Mouse (Mus musculus) limb, embryonic 14.5 days (tissue): ENCODE data around the gene Car7. TPM values are rescaled to one million over a fixed set of nuclear protein-coding genes. Genes with fewer than 3 reads are reported as not detected.

Source experiments
- ATAC-seq: fragments of 200-750 bp; cut with Nextera tagmentation; 2 replicates; pipeline ENCODE4 v1.8.0; 2017; ENCODE audit warnings: low read depth, moderate number of reproducible peaks, moderate TSS enrichment; ENCODE audit not compliant: low FRiP score
- DNase-seq: peaks from one replicate; pipeline ENCODE4 v3.0.0-alpha.2; 2015; ENCODE audit warnings: low spot score
- H3K27ac ChIP-seq: fragments of 300-500 bp; sonication (generic); replicated peaks from 2 replicates; pipeline ENCODE4 v1.5.1; 2014; ENCODE audit warnings: low read depth, mild to moderate bottlenecking, low read length, moderate library complexity, mixed read lengths
- H3K27me3 ChIP-seq: fragments of 300-500 bp; sonication (generic); 2 replicates; pipeline ENCODE4 v1.6.1; 2014; ENCODE audit warnings: low read length, mixed read lengths; ENCODE audit not compliant: control insufficient read depth, insufficient read depth
- H3K36me3 ChIP-seq: fragments of 300-500 bp; sonication (generic); 2 replicates; pipeline ENCODE4 v1.6.1; 2014; ENCODE audit warnings: mild to moderate bottlenecking, low read length, moderate library complexity, mixed read lengths; ENCODE audit not compliant: control insufficient read depth, insufficient read depth
- H3K4me1 ChIP-seq: fragments of 300-500 bp; sonication (generic); 2 replicates; pipeline ENCODE4 v1.6.1; 2014; ENCODE audit warnings: antibody characterized with exemption, low read length, mixed read lengths; ENCODE audit not compliant: control insufficient read depth, insufficient read depth
- H3K4me2 ChIP-seq: fragments of 300-500 bp; sonication (generic); replicated peaks from 2 replicates; pipeline ENCODE4 v1.6.1; 2014; ENCODE audit warnings: low read depth, mild to moderate bottlenecking, low read length, moderate library complexity; ENCODE audit not compliant: severe bottlenecking
- H3K4me3 ChIP-seq: fragments of 300-500 bp; sonication (generic); replicated peaks from 2 replicates; pipeline ENCODE4 v1.5.1; 2014; ENCODE audit warnings: low read length
- H3K9ac ChIP-seq: fragments of 300-500 bp; sonication (generic); 2 replicates; pipeline ENCODE4 v1.6.1; 2014; ENCODE audit warnings: mild to moderate bottlenecking, low read depth, low read length, moderate library complexity; ENCODE audit not compliant: severe bottlenecking
- H3K9me3 ChIP-seq: fragments of 300-500 bp; sonication (generic); 2 replicates; pipeline ENCODE4 v1.6.1; 2016; ENCODE audit warnings: low read length; ENCODE audit not compliant: control insufficient read depth
- POLR2A ChIP-seq: fragments of 200-500 bp; IDR thresholded peaks from 2 replicates; pipeline ENCODE4 v1.8.0; 2012; ENCODE audit warnings: inconsistent platforms, mild to moderate bottlenecking, moderate library complexity, borderline replicate concordance; ENCODE audit not compliant: insufficient read depth, insufficient read length; ENCODE audit errors: extremely low read depth
- WGBS: fragments of 180-500 bp; shearing (Covaris S2); extraction: QIAGEN DNeasy Blood & Tissue Kit; methylation state at CpG from one replicate; pipeline ENCODE4 v1.1.7; 2014; 5-methylcytosine and 5-hydroxymethylcytosine counted together
- polyA plus RNA-seq, 2 experiments: library from polyadenylated mRNA; depleted of rRNA in 1 of 2; stranded (reverse) in 1 of 2; unstranded in 1 of 2; fragments of >200 nt; fragmentation: Nextera tagmentation in 1 of 2; extraction: Ambion mirVana in 1 of 2; gene quantifications; 2 replicates each; pipeline versions ENCODE4 v1.2.1 to v1.2.3; 2012 to 2014

Gene Car7
- polyA plus RNA-seq, 2 experiments = 0.53 to 0.66 TPM

DNA sequence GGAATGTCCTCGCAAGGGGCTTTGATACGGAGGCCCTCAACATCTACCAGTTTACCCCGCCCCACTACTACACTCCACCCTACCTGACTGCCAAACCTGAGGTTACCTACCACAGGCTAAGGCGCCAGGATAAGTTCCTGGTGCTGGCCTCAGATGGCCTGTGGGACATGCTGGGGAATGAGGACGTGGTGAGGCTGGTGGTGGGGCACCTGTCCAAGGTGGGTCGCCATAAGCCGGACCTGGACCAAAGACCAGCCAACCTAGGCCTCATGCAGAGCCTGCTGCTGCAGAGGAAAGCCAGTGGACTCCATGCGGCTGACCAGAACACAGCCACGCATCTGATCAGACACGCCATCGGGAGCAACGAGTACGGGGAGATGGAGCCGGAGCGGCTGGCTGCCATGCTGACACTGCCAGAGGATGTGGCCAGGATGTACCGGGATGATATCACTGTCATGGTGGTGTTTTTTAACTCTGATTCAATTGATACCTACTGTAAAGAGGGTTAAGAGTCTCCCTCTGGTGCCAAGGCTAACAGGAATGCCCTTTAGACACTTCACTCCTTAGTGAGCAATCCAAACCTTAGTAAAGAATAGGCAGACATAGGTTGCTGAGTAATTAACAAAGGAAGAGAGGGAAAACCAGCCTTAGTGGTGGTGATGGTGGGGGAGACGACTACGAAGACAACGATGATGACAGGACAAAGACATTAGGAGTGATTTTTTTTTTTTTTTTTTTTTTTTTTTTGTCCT is 60.3 kb downstream of the Car7 start:
- no peak for TF ChIP-seq POLR2A
- Histone ChIP-seq H3K9ac (no peak overlapping the region), H3K27me3 (no peaks in the 10 kb centered on the region), H3K4me2 (no peak overlapping the region), H3K4me1 (peaks cover 7% of the 10 kb centered on the region), H3K4me3 (no peak overlapping the region), H3K9me3 (no peaks in the 10 kb centered on the region), H3K36me3 (peaks cover 36% of the 10 kb centered on the region), H3K27ac (no peak overlapping the region)
- WGBS = 95% methylated on average over 19 of the region's 19 CpGs
- no peak for ATAC-seq
- no peak for DNase-seq

DNA sequence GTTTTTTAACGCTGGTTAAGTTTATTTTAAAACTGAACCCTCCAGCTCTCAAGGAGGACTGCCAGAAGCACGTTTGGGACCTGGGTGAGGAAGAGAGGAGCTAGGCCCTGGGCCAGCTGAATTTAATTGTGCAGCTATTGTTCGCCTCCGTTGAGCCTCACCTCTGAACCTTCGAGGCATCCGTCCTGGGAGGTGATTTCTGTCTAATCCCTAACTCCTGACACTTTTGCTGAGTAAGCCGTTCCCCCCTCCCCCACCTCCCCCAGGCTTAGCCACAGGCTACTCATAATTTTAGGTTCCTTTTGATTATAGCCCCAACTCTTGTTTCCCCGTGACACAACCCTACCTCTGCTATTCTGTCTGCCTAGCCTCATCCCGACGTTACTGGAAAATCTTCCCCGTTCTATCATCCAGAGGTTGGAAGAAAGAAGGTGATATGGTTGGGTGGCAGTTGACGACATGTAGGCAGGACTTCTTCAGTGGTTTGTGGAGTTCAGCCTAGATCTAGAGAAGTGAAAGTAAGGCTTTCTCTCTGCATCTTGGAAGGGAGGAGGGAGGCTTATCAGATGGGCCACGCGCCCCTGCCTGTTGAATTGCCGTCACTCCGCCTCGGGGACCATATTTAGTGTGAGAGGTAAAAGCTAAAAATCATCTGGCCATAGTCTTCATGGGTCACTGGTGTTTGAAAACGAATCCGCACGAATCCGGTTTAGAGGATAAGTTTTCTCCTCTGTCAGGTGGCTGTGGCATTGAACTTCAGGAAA is 61.5 kb downstream of the Car7 start:
- no peak overlapping the region for H3K4me2 ChIP-seq
- H3K9me3 ChIP-seq = no peaks in the 10 kb centered on the region
- no peak overlapping the region for H3K27ac ChIP-seq
- H3K9ac ChIP-seq = no peak overlapping the region
- peaks cover 4% of the 10 kb centered on the region; the same call in 1 of the 2 replicates for H3K4me1 ChIP-seq
- H3K4me3 ChIP-seq = no peak overlapping the region
- DNase-seq (no peak), ATAC-seq (no peak)
- H3K36me3 ChIP-seq = peaks cover 36% of the 10 kb centered on the region
- no peak for TF ChIP-seq POLR2A
- 85% methylated on average over 21 of the region's 21 CpGs for WGBS
- H3K27me3 ChIP-seq = no peaks in the 10 kb centered on the region

GRCm38 (mm10) chr8:104597656-104598055 is 63.2 kb downstream of the Car7 start:
- no peaks in the 10 kb centered on the region for H3K27me3 ChIP-seq

GRCm38 (mm10) chr8:104598496-104598895 is 64.0 kb downstream of the Car7 start:
- Histone ChIP-seq H3K9ac (no peak overlapping the region), H3K27me3 (no peaks in the 10 kb centered on the region), H3K4me2 (no peak overlapping the region), H3K9me3 (no peaks in the 10 kb centered on the region), H3K4me3 (no peak overlapping the region), H3K4me1 (peaks cover 3% of the 10 kb centered on the region; the same call in 1 of the 2 replicates), H3K27ac (no peak overlapping the region), H3K36me3 (peaks cover 34% of the 10 kb centered on the region)
- DNase-seq (no peak), ATAC-seq (no peak)
- 30% methylated on average over 6 of the region's 6 CpGs for WGBS
- no peak for TF ChIP-seq POLR2A

More at GRCm38 (mm10) chr8:104597656-104598055, 63.2 kb downstream of the Car7 start:
- no peak for DNase-seq
- peaks cover 36% of the 10 kb centered on the region for H3K36me3 ChIP-seq
- no peaks in the 10 kb centered on the region for H3K9me3 ChIP-seq
- no peak overlapping the region for H3K4me3 ChIP-seq
- no peak for TF ChIP-seq POLR2A
- WGBS = 67% methylated on average over 6 of the region's 6 CpGs
- H3K27ac ChIP-seq = no peak overlapping the region
- no peak overlapping the region for H3K4me2 ChIP-seq
- ATAC-seq = no peak
- H3K9ac ChIP-seq = no peak overlapping the region
- peaks cover 3% of the 10 kb centered on the region; the same call in 1 of the 2 replicates for H3K4me1 ChIP-seq

Other genes starting within 250 kb of the Car7 start
- not detected in 2 replicates for gene Cmtm2a, start 241.5 kb upstream of the Car7 start, polyA plus RNA-seq (2012; rRNA removed)
- gene Cmtm2a, start 241.5 kb upstream of the Car7 start, polyA plus RNA-seq (2014; fragmentation: Nextera tagmentation; extraction: Ambion mirVana) = not detected in 2 replicates
- not detected in 2 replicates for gene Gm45711, start 224.6 kb upstream of the Car7 start, polyA plus RNA-seq (2012; rRNA removed)
- gene Gm45711, start 224.6 kb upstream of the Car7 start, polyA plus RNA-seq (2014; fragmentation: Nextera tagmentation; extraction: Ambion mirVana) = not detected in 2 replicates
- not detected in 2 replicates for gene Cmtm1, start 224.5 kb upstream of the Car7 start, polyA plus RNA-seq (2012; rRNA removed)
- not detected in 2 replicates for gene Cmtm1, start 224.5 kb upstream of the Car7 start, polyA plus RNA-seq (2014; fragmentation: Nextera tagmentation; extraction: Ambion mirVana)
- gene Gm11020, start 213.1 kb upstream of the Car7 start, polyA plus RNA-seq (2012; rRNA removed) = not detected in 2 replicates
- gene Gm11020, start 213.1 kb upstream of the Car7 start, polyA plus RNA-seq (2014; fragmentation: Nextera tagmentation; extraction: Ambion mirVana) = not detected in 2 replicates
- gene Cmtm2b, start 212.5 kb upstream of the Car7 start, polyA plus RNA-seq (2012; rRNA removed) = not detected in 2 replicates
- gene Cmtm2b, start 212.5 kb upstream of the Car7 start, polyA plus RNA-seq (2014; fragmentation: Nextera tagmentation; extraction: Ambion mirVana) = not detected in 2 replicates
- 240 and 361 TPM in 2 replicates for gene Cmtm3, start 195.3 kb upstream of the Car7 start, polyA plus RNA-seq (2012; rRNA removed)
- 176 and 185 TPM in 2 replicates for gene Cmtm3, start 195.3 kb upstream of the Car7 start, polyA plus RNA-seq (2014; fragmentation: Nextera tagmentation; extraction: Ambion mirVana)
- gene Cmtm4, start 138.9 kb upstream of the Car7 start, polyA plus RNA-seq (2012; rRNA removed) = 18.9 and 21.4 TPM in 2 replicates
- gene Cmtm4, start 138.9 kb upstream of the Car7 start, polyA plus RNA-seq (2014; fragmentation: Nextera tagmentation; extraction: Ambion mirVana) = 4.1 and 4.5 TPM in 2 replicates
- 58.2 and 64.7 TPM in 2 replicates for gene Dync1li2, start 91.6 kb upstream of the Car7 start, polyA plus RNA-seq (2012; rRNA removed)
- 48.8 and 53.5 TPM in 2 replicates for gene Dync1li2, start 91.6 kb upstream of the Car7 start, polyA plus RNA-seq (2014; fragmentation: Nextera tagmentation; extraction: Ambion mirVana)
- gene Terb1, start 24.8 kb upstream of the Car7 start, polyA plus RNA-seq (2012; rRNA removed) = 0.23 and 0.29 TPM in 2 replicates
- 0.44 and 0.48 TPM in 2 replicates for gene Terb1, start 24.8 kb upstream of the Car7 start, polyA plus RNA-seq (2014; fragmentation: Nextera tagmentation; extraction: Ambion mirVana)
- 75.7 and 84.2 TPM in 2 replicates for gene Nae1, start 52 bp upstream of the Car7 start, polyA plus RNA-seq (2012; rRNA removed)
- gene Nae1, start 52 bp upstream of the Car7 start, polyA plus RNA-seq (2014; fragmentation: Nextera tagmentation; extraction: Ambion mirVana) = 97.1 and 97.8 TPM in 2 replicates
- gene Pdp2, start 56.8 kb downstream of the Car7 start, polyA plus RNA-seq (2012; rRNA removed) = 4.9 and 5.0 TPM in 2 replicates
- 9.3 and 9.7 TPM in 2 replicates for gene Pdp2, start 56.8 kb downstream of the Car7 start, polyA plus RNA-seq (2014; fragmentation: Nextera tagmentation; extraction: Ambion mirVana)
- 0.29 and 0.62 TPM in 2 replicates for gene Cdh16, start 89.7 kb downstream of the Car7 start, polyA plus RNA-seq (2012; rRNA removed)
- 0.75 and 0.98 TPM in 2 replicates for gene Cdh16, start 89.7 kb downstream of the Car7 start, polyA plus RNA-seq (2014; fragmentation: Nextera tagmentation; extraction: Ambion mirVana)
- 21.4 and 22.5 TPM in 2 replicates for gene Rrad, start 96.6 kb downstream of the Car7 start, polyA plus RNA-seq (2012; rRNA removed)
- gene Rrad, start 96.6 kb downstream of the Car7 start, polyA plus RNA-seq (2014; fragmentation: Nextera tagmentation; extraction: Ambion mirVana) = 27.3 and 32.4 TPM in 2 replicates
- 71.1 and 91.9 TPM in 2 replicates for gene Ciao2b, start 107.3 kb downstream of the Car7 start, polyA plus RNA-seq (2012; rRNA removed)
- gene Ciao2b, start 107.3 kb downstream of the Car7 start, polyA plus RNA-seq (2014; fragmentation: Nextera tagmentation; extraction: Ambion mirVana) = 78.4 and 81.9 TPM in 2 replicates
- gene Ces2a, start 199.3 kb downstream of the Car7 start, polyA plus RNA-seq (2012; rRNA removed) = 0.03 and 0.20 TPM in 2 replicates
- gene Ces2a, start 199.3 kb downstream of the Car7 start, polyA plus RNA-seq (2014; fragmentation: Nextera tagmentation; extraction: Ambion mirVana) = not detected in 2 replicates